Mouse (Mus musculus) retina, postnatal 1 day (tissue): ENCODE data around the gene Frmpd1.

ENCODE experiments used
- DNase-seq: peaks from one replicate; pipeline ENCODE4 v3.0.0-alpha.2; 2012

Gene Frmpd1

DNA sequence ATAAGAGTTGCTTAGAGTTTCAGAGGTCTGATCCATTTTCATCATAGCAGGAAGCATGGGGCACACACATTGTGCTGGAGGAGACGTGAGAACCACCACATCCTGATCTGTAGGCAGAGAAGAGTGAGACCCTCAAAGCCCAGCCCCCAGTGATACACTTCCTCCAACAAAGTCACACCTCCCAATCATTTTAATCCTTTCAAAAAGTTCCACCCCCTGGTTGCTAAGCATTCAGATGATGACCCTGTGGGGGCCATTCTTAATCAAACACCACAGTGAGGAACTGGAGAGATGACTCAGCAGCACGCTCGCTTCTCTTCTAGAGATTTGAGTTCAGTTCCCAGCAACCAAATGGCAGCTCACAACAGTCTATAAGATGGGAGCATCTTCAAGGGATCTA lies 147.8 kb downstream of the Frmpd1 start:
- no peak for DNase-seq
